Mouse (Mus musculus): ENCODE measurements around the gene Lcn12.

GRCm38 (mm10) chr2:25479551-25480311 is 14.0 kb downstream of the Lcn12 start:
- no peak for TF ChIP-seq POLR2A (IDR thresholded peaks at IDR 0.05; ENCODE audit: insufficient read length, low read depth)
- no peak for TF ChIP-seq MYOD1 (IDR thresholded peaks at IDR 0.05; ENCODE audit: control insufficient read depth in 1 of 3, insufficient read length in 2 of 3, low read depth in 2 of 3)
- no peak for TF ChIP-seq POLR2AphosphoS2 (IDR thresholded peaks at IDR 0.05; ENCODE audit: insufficient read length, low read depth)
- no peak for TF ChIP-seq E2F4 (IDR thresholded peaks at IDR 0.05; ENCODE audit: insufficient read depth)
- TF ChIP-seq MYOG (IDR thresholded peaks at IDR 0.05; ENCODE audit: control insufficient read depth in 1 of 3, insufficient read depth in 1 of 3, insufficient read length in 2 of 3, low read depth in 2 of 3) = no peak
- no peak for TF ChIP-seq MAX (IDR thresholded peaks at IDR 0.05; ENCODE audit: low read depth)
- no peak for TF ChIP-seq USF1 (IDR thresholded peaks at IDR 0.05; ENCODE audit: low read depth)
- TF ChIP-seq TCF12 (IDR thresholded peaks at IDR 0.05; ENCODE audit: insufficient read depth, poor library complexity, severe bottlenecking) = no peak
- no peak for TF ChIP-seq REST (IDR thresholded peaks at IDR 0.05; ENCODE audit: insufficient read depth, insufficient read length)
- no peak for TF ChIP-seq CEBPB (IDR thresholded peaks at IDR 0.05; ENCODE audit: insufficient read depth, poor library complexity, severe bottlenecking)
- TF ChIP-seq TCF3 (IDR thresholded peaks at IDR 0.05; ENCODE audit: insufficient read length, low read depth) = no peak

Measured in myocyte (in vitro differentiated cells).